Mouse (Mus musculus): Measurements from ENCODE around the gene Prdx4.

GRCm38 (mm10) chrX:155365095-155365494, 24.5 kb upstream of the Prdx4 start:
- TF ChIP-seq CHD2 (IDR thresholded peaks at IDR 0.05; ENCODE audit: low read depth, low read length), result no peak
- no peak for TF ChIP-seq ZNF384 (IDR thresholded peaks at IDR 0.05; ENCODE audit: low read depth, low read length)
- TF ChIP-seq MAFK (IDR thresholded peaks at IDR 0.05; ENCODE audit: insufficient read depth, low read depth, low read length), result no peak
- no peak for TF ChIP-seq ZC3H11A (IDR thresholded peaks at IDR 0.05; ENCODE audit: borderline replicate concordance, low read depth, low read length)
- no peak for TF ChIP-seq HCFC1 (IDR thresholded peaks at IDR 0.05; ENCODE audit: borderline replicate concordance, insufficient read depth, low read length)
